Mouse (Mus musculus): ENCODE measurements at regions not wholly inside any gene's neighbourhood (a gene's known extent, or its start where the extent isn't known, plus 50 kb on each side); places are given as distances from the start of the nearest gene placed in this dataset.

DNA sequence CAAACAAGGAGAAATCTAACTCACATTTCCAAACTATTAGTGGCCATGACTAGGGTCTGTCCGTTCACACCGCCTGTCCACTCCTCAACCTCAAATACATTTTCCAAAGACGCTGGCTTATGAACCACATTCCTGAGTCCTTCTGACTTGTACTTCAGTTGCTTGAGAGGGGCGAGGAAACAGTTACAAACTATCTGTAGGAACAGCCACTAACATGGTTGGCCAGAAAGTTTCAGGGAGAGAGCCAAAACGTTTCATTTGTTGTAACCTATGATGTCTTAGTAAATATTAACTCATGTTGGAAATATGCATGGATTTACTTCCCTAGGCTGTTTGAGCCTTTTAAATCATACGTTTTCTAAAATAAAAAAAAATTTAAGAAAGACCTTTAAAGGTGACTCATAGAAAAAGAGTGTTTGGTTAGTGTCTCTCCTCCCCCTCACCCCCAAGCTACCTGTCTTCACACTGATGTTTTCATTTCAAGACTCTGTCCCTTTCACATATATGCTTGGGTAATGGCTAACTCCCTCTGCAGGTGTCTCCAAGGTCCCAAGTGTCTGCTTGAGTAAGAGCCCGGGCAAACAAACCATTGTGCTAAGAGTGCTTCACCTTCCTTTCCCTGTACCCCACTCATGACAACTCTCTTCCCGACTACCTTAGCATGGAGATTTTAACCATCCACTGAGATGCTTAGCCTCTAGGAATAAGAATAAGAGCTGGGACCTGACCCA, 101.1 kb downstream of the Lyplal1 start:
- Histone ChIP-seq H3K4me1 (ENCODE audit: control insufficient read depth, insufficient read depth, low read length) (no peaks in the 10 kb centered on the region), H3K27me3 (ENCODE audit: control insufficient read depth, insufficient read depth, low read length) (no peaks in the 10 kb centered on the region), H3K4me2 (replicated peaks; ENCODE audit: low read depth, low read length) (no peak overlapping the region), H3K27ac (ENCODE audit: low read depth, low read length) (no peak overlapping the region), H3K36me3 (ENCODE audit: control insufficient read depth, insufficient read depth, low read length) (no peaks in the 10 kb centered on the region), H3K9ac (ENCODE audit: low read depth, low read length) (no peak overlapping the region), H3K9me3 (ENCODE audit: control insufficient read depth, low read length) (no peaks in the 10 kb centered on the region), H3K4me3 (ENCODE audit: low read length) (no peak overlapping the region)
- no peak for ATAC-seq (ENCODE audit: low FRiP score, low TSS enrichment)
- 50% methylated on average over 8 of the region's 8 CpGs for WGBS

DNA sequence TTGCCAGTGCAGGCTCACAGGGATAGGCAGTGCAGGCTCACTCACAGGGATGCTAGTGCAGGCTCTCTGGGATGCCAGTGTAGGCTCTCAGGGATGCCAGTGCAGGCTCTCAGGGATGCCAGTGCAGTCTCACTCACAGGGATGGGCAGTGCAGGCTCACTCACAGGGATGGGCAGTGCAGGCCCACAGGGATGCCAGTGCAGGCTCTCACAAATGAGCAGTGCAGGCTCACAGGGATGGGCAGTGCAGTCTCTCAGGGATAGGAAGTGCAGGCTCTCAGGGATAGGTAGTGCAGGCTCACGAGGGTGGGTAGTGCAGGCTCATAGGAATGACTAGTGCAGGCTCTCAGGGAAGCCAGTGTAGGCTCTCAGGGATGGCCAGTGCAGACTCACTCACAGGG, 99.6 kb downstream of the Lyplal1 start:
- no peaks in the 10 kb centered on the region for H3K4me1 ChIP-seq (ENCODE audit: control insufficient read depth, insufficient read depth, low read length)
- H3K4me3 ChIP-seq (ENCODE audit: low read length), result no peak overlapping the region
- no peaks in the 10 kb centered on the region for H3K9me3 ChIP-seq (ENCODE audit: control insufficient read depth, low read length)
- no peak overlapping the region for H3K4me2 ChIP-seq (replicated peaks; ENCODE audit: low read depth, low read length)
- ATAC-seq (ENCODE audit: low FRiP score, low TSS enrichment), result no peak
- no peak overlapping the region for H3K9ac ChIP-seq (ENCODE audit: low read depth, low read length)
- WGBS, result 80% methylated on average over 1 of the region's 1 CpGs
- no peaks in the 10 kb centered on the region for H3K27me3 ChIP-seq (ENCODE audit: control insufficient read depth, insufficient read depth, low read length)
- no peaks in the 10 kb centered on the region for H3K36me3 ChIP-seq (ENCODE audit: control insufficient read depth, insufficient read depth, low read length)
- H3K27ac ChIP-seq (ENCODE audit: low read depth, low read length), result no peak overlapping the region

DNA sequence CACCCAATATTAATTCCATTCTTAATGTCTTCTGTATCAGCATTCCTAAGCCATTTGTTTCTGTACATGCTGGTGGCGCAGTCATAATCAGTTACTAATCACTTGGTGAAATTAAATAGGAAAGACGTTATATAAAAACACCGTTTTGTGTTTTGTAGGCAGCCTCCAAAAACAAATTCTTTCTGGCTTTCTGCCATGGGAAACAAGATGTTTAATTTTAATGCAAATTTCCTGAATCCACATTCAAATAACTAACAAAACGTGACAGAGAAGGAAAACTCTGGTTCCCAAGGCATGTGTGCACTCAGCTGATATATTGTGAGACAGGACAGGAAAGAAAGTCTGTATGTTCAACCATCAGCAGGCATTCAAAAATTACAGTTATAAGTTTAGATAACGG, 97.6 kb downstream of the Lyplal1 start:
- Histone ChIP-seq H3K9me3 (ENCODE audit: control insufficient read depth, low read length) (peaks cover 5% of the 10 kb centered on the region; the same call in 1 of the 2 replicates), H3K4me2 (replicated peaks; ENCODE audit: low read depth, low read length) (no peak overlapping the region), H3K36me3 (ENCODE audit: control insufficient read depth, insufficient read depth, low read length) (no peaks in the 10 kb centered on the region), H3K27me3 (ENCODE audit: control insufficient read depth, insufficient read depth, low read length) (no peaks in the 10 kb centered on the region), H3K27ac (ENCODE audit: low read depth, low read length) (no peak overlapping the region), H3K4me3 (ENCODE audit: low read length) (no peak overlapping the region), H3K4me1 (ENCODE audit: control insufficient read depth, insufficient read depth, low read length) (no peaks in the 10 kb centered on the region), H3K9ac (ENCODE audit: low read depth, low read length) (no peak overlapping the region)
- WGBS, result 84% methylated on average over 5 of the region's 5 CpGs
- no peak for ATAC-seq (ENCODE audit: low FRiP score, low TSS enrichment)

DNA sequence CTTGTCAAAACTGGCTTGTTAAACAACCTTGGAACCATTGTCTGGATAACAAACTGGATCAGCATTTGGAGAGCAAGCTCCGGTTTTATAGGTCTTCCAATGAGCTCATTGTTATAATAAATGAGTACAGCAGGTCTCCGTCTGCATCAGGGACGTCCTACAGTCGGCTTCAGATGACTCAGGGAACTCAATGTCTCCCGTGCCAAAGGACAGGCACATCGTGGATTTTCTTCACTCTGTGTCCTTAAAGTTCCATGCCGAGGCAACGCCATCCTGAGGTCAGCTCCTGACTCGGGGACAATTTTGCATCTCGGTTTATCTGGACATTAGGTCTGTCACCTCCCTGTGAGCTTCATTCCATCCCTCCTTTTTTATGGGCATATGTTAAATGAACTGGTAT, 85.2 kb downstream of the Lyplal1 start:
- Histone ChIP-seq H3K9ac (ENCODE audit: low read depth, low read length) (no peak overlapping the region), H3K4me3 (ENCODE audit: low read length) (no peak overlapping the region), H3K36me3 (ENCODE audit: control insufficient read depth, insufficient read depth, low read length) (no peaks in the 10 kb centered on the region), H3K27ac (ENCODE audit: low read depth, low read length) (no peak overlapping the region), H3K27me3 (ENCODE audit: control insufficient read depth, insufficient read depth, low read length) (no peaks in the 10 kb centered on the region), H3K4me2 (replicated peaks; ENCODE audit: low read depth, low read length) (no peak overlapping the region), H3K4me1 (ENCODE audit: control insufficient read depth, insufficient read depth, low read length) (no peaks in the 10 kb centered on the region), H3K9me3 (ENCODE audit: control insufficient read depth, low read length) (no peaks in the 10 kb centered on the region)
- ATAC-seq (ENCODE audit: low FRiP score, low TSS enrichment), result no peak
- 77% methylated on average over 10 of the region's 10 CpGs for WGBS

DNA sequence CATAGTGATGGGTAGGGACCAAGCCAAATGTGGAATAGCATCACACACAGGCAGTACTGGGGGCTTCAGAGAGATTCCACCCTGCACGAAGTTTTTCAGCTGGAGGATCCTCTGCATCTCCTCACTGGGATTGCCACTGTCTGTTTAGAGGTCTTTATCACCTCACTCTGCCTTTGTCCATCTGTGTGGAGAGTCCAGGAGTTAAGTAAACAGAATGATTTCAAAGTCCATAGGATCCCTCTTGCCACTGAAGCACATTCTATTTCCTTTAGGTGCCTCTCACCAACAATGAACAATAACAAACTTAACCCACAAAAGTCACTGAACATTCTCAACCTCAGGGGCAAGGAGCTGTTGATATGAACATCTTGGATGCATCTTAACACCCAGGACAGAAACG, 82.7 kb downstream of the Lyplal1 start:
- Histone ChIP-seq H3K36me3 (ENCODE audit: control insufficient read depth, insufficient read depth, low read length) (no peaks in the 10 kb centered on the region), H3K4me2 (replicated peaks; ENCODE audit: low read depth, low read length) (no peak overlapping the region), H3K4me1 (ENCODE audit: control insufficient read depth, insufficient read depth, low read length) (no peaks in the 10 kb centered on the region), H3K27me3 (ENCODE audit: control insufficient read depth, insufficient read depth, low read length) (no peaks in the 10 kb centered on the region), H3K4me3 (ENCODE audit: low read length) (no peak overlapping the region), H3K9me3 (ENCODE audit: control insufficient read depth, low read length) (no peaks in the 10 kb centered on the region), H3K27ac (ENCODE audit: low read depth, low read length) (no peak overlapping the region), H3K9ac (ENCODE audit: low read depth, low read length) (no peak overlapping the region)
- ATAC-seq (ENCODE audit: low FRiP score, low TSS enrichment), result no peak
- 50% methylated on average over 2 of the region's 2 CpGs for WGBS

All from kidney, embryonic 14.5 days (tissue).